Mouse (Mus musculus) left cerebral cortex, adult 9 months (tissue): Measurements from ENCODE around the gene Mt4.

ENCODE experiments used
- DNase-seq, 2 experiments: peaks; one replicate each; pipeline ENCODE4 v3.0.0; 2022; ENCODE audit warnings: low spot score in 2 of 2

The Mt4 gene

GRCm38 (mm10) chr8:94179713-94180560 lies 42.9 kb downstream of the Mt4 start:
- no peak for DNase-seq

GRCm38 (mm10) chr8:94180561-94180908 lies 43.5 kb downstream of the Mt4 start:
- no peak for DNase-seq

- no peak for DNase-seq
Measured at GRCm38 (mm10) chr8:94182055-94182929, 45.3 kb downstream of the Mt4 start.

- DNase-seq, result peak in 1 of 2 experiments; percentile 68
Measured at GRCm38 (mm10) chr8:94183117-94183516, 46.1 kb downstream of the Mt4 start.

- DNase-seq, result no peak
Measured at GRCm38 (mm10) chr8:94184357-94184843, 47.4 kb downstream of the Mt4 start.

- DNase-seq, result no peak
Measured at GRCm38 (mm10) chr8:94185791-94186190, 48.8 kb downstream of the Mt4 start.

- no peak for DNase-seq
Measured at GRCm38 (mm10) chr8:94186542-94186941, 49.5 kb downstream of the Mt4 start.

GRCm38 (mm10) chr8:94187290-94188002 lies 50.4 kb downstream of the Mt4 start:
- no peak for DNase-seq
